Mouse (Mus musculus): Measurements from ENCODE around the gene Gm28047. TPM values are rescaled to one million over a fixed set of nuclear protein-coding genes. Genes with fewer than 3 reads are reported as not detected.

Gene Gm28047
- polyA plus RNA-seq (2012) = 0.09 TPM in 1 of 2 replicates, not detected in the other

- TF ChIP-seq GATA1 (IDR thresholded peaks at IDR 0.05; ENCODE audit: low read length) = no peak
Observed at GRCm38 (mm10) chr15:102624970-102625686, at the start of gene Gm28047, which contains the start of gene Atf7. Gene Gm28047, minus strand, starts transcription at chr15:102625067. Gene Atf7, minus strand, starts transcription at chr15:102625464.

DNA sequence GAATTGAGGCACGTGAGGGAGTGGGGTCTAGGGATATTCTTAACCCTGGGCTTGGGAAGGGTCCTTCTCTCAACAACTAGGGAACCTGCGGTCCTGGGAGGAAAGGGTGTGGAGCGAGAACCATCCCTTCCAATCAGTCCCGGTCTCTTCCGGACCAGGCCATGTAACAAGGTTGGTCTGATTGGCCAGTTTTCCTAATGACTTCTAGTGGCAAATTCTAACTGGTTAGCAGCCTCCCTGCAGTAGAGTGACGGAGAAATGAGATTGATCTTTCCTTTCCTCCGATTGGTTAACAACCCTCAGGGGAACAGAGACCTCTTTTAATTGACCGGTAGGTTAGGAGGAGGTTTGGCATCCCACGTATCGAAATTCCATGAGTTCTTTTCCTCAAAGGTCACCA is 48.7 kb upstream of the Gm28047 start:
- TF ChIP-seq GATA1 (IDR thresholded peaks at IDR 0.05; ENCODE audit: low read length) = no peak

GRCm38 (mm10) chr15:102672215-102673071 is 47.6 kb upstream of the Gm28047 start, which contains the start of gene Atp5g2:
Gene Atp5g2, minus strand, starts transcription at chr15:102672352.
- TF ChIP-seq GATA1 (IDR thresholded peaks at IDR 0.05; ENCODE audit: low read length) = no peak

GRCm38 (mm10) chr15:102671721-102672214 is 46.9 kb upstream of the Gm28047 start:
- TF ChIP-seq GATA1 (IDR thresholded peaks at IDR 0.05; ENCODE audit: low read length) = no peak

- no peak for TF ChIP-seq GATA1 (IDR thresholded peaks at IDR 0.05; ENCODE audit: low read length)
Observed at GRCm38 (mm10) chr15:102670767-102671575, 46.1 kb upstream of the Gm28047 start.

- no peak for TF ChIP-seq GATA1 (IDR thresholded peaks at IDR 0.05; ENCODE audit: low read length)
Observed at GRCm38 (mm10) chr15:102670281-102670680, 45.4 kb upstream of the Gm28047 start.

DNA sequence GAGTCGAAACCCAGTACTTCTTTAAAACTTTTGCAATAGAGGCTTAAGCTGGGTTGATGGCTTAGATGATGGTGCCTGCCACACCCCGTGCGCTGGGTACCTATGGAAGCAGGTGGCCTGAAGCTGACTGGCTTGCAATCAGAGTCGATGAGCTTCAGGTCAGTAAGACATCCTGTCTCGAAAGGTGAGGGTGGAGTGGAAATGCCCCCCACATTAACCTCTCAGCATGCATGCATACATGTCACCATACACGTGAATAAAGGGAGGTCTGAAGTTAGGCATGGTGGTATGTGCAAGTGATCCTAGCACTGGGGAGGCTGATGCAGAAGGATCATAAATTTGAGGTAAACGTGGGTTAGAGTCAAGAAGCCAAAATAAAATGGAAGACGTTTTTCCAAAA is 44.7 kb upstream of the Gm28047 start:
- no peak for TF ChIP-seq GATA1 (IDR thresholded peaks at IDR 0.05; ENCODE audit: low read length)

- no peak for TF ChIP-seq GATA1 (IDR thresholded peaks at IDR 0.05; ENCODE audit: low read length)
Observed at GRCm38 (mm10) chr15:102665494-102665893, 40.6 kb upstream of the Gm28047 start.

DNA sequence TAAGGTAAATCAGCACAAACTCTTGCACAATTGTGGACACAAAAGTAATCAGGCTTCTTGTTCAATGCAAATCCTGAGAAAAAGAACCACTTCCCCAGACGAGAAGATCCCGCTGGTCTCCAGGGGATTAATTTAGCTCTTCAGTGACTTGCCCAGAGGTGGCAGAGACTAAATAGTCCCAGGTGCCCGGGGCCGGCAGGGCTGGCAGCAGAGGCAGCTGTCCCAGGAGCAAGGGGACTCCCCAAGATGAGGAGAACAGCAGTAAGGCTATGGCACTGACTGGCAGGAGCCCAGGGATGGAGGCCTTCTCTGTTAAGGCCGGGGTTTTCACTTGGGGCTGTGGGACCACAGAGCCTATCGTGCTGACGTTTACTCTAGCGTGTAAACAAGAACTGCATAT is 39.0 kb upstream of the Gm28047 start:
- no peak for TF ChIP-seq GATA1 (IDR thresholded peaks at IDR 0.05; ENCODE audit: low read length)

DNA sequence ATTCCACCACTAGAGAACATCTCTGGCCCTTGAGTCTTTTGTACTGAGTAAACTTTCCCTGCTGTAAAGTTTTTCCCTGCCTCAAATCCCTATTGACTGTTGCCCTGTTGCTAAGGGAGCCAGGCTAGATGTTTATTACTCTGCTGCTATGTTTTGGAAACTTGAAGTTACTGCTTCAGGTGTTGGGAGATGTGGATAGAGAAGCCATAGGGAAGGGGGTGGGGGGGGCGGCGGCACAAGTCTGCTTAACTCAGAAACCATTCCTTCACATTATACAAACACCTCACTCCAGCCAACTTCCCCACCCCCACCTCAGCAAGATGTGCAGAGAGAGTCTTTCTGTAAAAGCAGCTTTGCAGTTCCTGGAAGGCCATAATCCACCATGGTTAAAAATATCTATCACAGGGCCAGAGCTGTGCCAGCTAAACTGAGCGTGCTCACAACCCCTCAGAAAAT is 33.1 kb upstream of the Gm28047 start:
- TF ChIP-seq GATA1 (IDR thresholded peaks at IDR 0.05; ENCODE audit: low read length) = no peak

- no peak for TF ChIP-seq GATA1 (IDR thresholded peaks at IDR 0.05; ENCODE audit: low read length)
Observed at GRCm38 (mm10) chr15:102656658-102657057, 31.8 kb upstream of the Gm28047 start.

DNA sequence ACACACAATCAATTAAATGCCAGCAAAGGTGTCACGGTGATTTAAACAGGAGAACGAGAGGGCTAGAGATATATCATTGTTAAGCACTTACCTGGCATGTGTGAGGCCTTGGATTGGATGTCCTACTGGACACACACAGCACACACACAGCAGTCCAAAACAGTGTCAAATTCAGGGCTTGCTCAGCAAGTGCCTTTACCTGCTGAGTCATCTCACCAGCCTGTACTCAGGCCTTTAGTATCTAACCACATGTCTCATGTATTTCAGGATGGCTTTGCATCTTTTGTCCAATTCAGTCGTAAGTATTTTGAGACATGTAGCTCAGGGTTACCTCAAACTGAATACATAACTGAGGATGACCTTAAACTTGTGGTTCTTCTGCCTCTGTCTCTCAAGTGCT is 26.2 kb upstream of the Gm28047 start:
- TF ChIP-seq GATA1 (IDR thresholded peaks at IDR 0.05; ENCODE audit: low read length) = no peak

GRCm38 (mm10) chr15:102635817-102636216 is 10.9 kb upstream of the Gm28047 start:
- TF ChIP-seq GATA1 (IDR thresholded peaks at IDR 0.05; ENCODE audit: low read length) = no peak

GRCm38 (mm10) chr15:102634684-102635083 is 9.8 kb upstream of the Gm28047 start:
- TF ChIP-seq GATA1 (IDR thresholded peaks at IDR 0.05; ENCODE audit: low read length) = peak; percentile 48

DNA sequence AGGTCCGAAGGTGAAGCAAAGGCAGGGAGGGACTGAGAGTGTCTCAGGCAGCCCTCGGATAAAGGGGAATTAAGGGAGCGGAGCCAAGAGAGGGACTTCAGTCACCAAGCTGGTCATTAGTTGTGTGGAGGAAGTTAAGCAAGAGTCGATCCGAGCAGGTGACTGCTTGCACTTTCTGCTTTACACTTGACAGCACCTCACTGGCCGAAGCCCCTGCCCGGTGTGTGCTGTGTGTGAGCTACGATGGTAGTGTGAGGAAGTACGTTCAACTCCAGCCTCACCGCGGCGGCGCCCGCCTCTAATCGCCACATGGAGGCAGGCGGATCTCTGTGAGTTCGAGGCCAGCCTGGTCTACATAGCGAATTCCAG is 804 bp upstream of the Gm28047 start:
- no peak for TF ChIP-seq GATA1 (IDR thresholded peaks at IDR 0.05; ENCODE audit: low read length)
